Mouse (Mus musculus) E14TG2a.4 (cell line): ENCODE data around the gene Ppm1h.

Source experiments
- CTCF ChIP-seq: conservative IDR thresholded peaks from 2 replicates; pipeline ENCODE4 v1.5.1; 2014; ENCODE audit warnings: low read length
- NANOG ChIP-seq: IDR thresholded peaks from 2 replicates; pipeline ENCODE4 v1.6.1; 2014; ENCODE audit warnings: borderline replicate concordance, low read length, mixed read lengths

GRCm38 (mm10) chr10:122777436-122777835 is 98.9 kb downstream of the Ppm1h start:
- TF ChIP-seq CTCF (no peak), NANOG (no peak)
